Mouse (Mus musculus) heart, embryonic 15.5 days (tissue): ENCODE data around the gene 1700034J05Rik. TPM values are rescaled to one million over a fixed set of nuclear protein-coding genes. Genes with fewer than 3 reads are reported as not detected.

Experiments
- ATAC-seq: fragments of 200-750 bp; cut with Nextera tagmentation; replicated peaks from 2 replicates; pipeline ENCODE4 v1.8.0; 2017; ENCODE audit warnings: low read depth, moderate TSS enrichment; ENCODE audit not compliant: insufficient number of reproducible peaks, insufficient read depth, low FRiP score
- H3K27ac ChIP-seq: fragments of 300-500 bp; sonication (generic); 2 replicates; pipeline ENCODE4 v1.5.1; 2015; ENCODE audit warnings: mild to moderate bottlenecking, inconsistent platforms
- H3K27me3 ChIP-seq: fragments of 300-500 bp; sonication (generic); 2 replicates; pipeline ENCODE4 v1.6.1; 2015; ENCODE audit warnings: inconsistent platforms
- H3K36me3 ChIP-seq: fragments of 300-500 bp; sonication (generic); 2 replicates; pipeline ENCODE4 v1.6.1; 2015; ENCODE audit warnings: mild to moderate bottlenecking, inconsistent platforms
- H3K4me1 ChIP-seq: fragments of 300-500 bp; sonication (generic); replicated peaks from 2 replicates; pipeline ENCODE4 v1.6.1; 2015; ENCODE audit warnings: inconsistent platforms
- H3K4me2 ChIP-seq: fragments of 300-500 bp; sonication (generic); 2 replicates; pipeline ENCODE4 v1.6.1; 2015; ENCODE audit warnings: inconsistent platforms, mild to moderate bottlenecking, moderate library complexity
- H3K4me3 ChIP-seq: fragments of 300-500 bp; sonication (generic); 2 replicates; pipeline ENCODE4 v1.5.1; 2015; ENCODE audit warnings: mild to moderate bottlenecking, inconsistent platforms
- H3K9ac ChIP-seq: fragments of 300-500 bp; sonication (generic); 2 replicates; pipeline ENCODE4 v1.6.1; 2015; ENCODE audit warnings: mild to moderate bottlenecking, inconsistent platforms
- H3K9me3 ChIP-seq: fragments of 300-500 bp; sonication (generic); replicated peaks from 2 replicates; pipeline ENCODE4 v1.6.1; 2016; ENCODE audit warnings: inconsistent platforms
- WGBS: fragments of 180-500 bp; shearing (Covaris S2); methylation state at CpG from one replicate; pipeline ENCODE4 v1.1.7; 2015; ENCODE audit warnings: mixed read lengths; 5-methylcytosine and 5-hydroxymethylcytosine counted together
- polyA plus RNA-seq: library from polyadenylated mRNA; unstranded; fragments of >200 nt; fragmentation: Nextera tagmentation; extraction: Ambion mirVana; gene quantifications from 2 replicates; pipeline ENCODE4 v1.2.1, GENCODE M21; 2015

The 1700034J05Rik gene
- polyA plus RNA-seq, 1 experiment from 2014 or later: 0.10 TPM

DNA sequence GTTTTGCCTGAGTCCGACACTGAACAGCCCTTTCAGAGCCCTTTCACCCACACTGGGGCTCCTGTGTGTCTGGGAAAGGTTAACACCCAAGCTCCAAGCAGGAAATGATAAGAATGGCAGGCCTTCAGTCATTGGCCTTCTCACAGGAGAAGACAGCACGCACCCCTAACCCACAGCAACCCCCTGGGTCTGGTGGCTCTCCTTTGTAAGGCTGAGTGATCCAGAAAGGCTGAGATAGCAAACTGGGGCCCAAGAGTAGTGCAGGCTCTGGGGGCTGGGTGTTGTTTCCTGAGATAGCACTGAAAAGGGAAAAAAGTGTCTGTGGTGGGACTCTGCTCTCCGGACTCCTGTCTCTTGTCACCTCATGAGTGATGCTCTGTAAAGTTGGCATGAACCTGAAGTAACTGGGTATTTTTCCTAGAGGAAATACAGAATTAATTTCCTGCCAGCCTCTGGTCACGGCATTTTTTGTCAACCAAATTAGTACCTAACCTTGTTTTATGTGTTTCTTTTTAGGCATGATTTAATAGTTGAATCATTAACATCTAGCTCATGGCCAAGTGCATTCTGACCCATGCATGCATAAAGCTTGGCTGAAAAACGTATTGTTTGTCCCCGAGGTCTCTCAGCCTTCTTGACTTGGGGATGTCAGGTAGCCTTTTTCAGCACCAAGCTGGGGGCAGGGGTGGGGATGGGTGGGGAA, 7.7 kb downstream of the 1700034J05Rik start:
- Histone ChIP-seq H3K4me2 (no peak overlapping the region), H3K9me3 (no peaks in the 10 kb centered on the region), H3K4me1 (peaks cover 55% of the 10 kb centered on the region), H3K27ac (peak overlapping the region; percentile 25; the same call in 1 of the 2 replicates), H3K9ac (no peak overlapping the region), H3K4me3 (no peak overlapping the region), H3K27me3 (no peaks in the 10 kb centered on the region), H3K36me3 (no peaks in the 10 kb centered on the region)
- WGBS: 55% methylated on average over 6 of the region's 6 CpGs
- 0 out of 2 replicates have a peak, but pooled peaks have one; percentile 29 for ATAC-seq

DNA sequence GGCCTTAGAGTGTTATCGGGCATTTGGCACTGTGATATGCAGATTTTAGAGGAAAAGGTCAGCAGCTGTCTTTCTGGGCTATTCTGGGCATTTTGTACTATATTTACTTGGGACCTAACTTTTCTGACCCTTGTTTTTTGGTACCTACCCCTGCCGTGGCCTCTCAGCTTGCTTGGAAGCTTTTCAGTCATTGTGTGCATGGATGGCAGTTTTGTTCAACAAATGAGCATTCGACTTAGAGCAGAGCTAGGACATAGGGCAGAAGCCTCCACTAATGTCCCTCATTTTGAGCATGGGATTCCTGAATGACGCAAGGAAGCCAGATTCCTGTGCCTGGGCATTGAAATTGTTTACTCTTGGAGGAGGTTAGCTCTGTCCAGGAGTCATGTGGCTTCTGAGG, 9.4 kb downstream of the 1700034J05Rik start:
- H3K27me3 ChIP-seq: no peaks in the 10 kb centered on the region
- no peak overlapping the region for H3K9ac ChIP-seq
- H3K27ac ChIP-seq: peak overlapping the region; percentile 45
- no peak overlapping the region for H3K4me2 ChIP-seq
- H3K4me3 ChIP-seq: no peak overlapping the region
- WGBS: 45% methylated on average over 4 of the region's 4 CpGs
- H3K9me3 ChIP-seq: no peaks in the 10 kb centered on the region
- H3K36me3 ChIP-seq: no peaks in the 10 kb centered on the region
- peaks cover 51% of the 10 kb centered on the region for H3K4me1 ChIP-seq
- ATAC-seq: no peak

DNA sequence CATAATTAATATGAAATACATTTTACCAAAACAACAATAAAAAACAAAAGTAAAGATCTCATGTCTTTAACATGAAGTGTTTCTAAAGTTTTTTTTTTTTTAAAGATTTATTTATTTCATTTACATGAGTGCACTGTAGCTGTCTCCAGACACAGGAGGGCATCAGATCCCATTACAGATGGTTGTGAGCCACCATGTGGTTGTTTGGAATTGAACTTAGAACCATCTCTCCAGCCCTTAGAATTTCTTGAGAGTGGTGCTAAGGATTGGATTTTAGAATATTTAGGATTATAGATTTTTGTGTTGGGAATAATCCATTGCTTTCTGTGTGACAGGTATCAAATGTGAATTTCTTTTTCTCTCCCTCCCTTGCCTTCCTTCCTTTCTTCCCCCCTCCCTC, 10.2 kb downstream of the 1700034J05Rik start:
- ATAC-seq: no peak
- H3K4me1 ChIP-seq: peaks cover 51% of the 10 kb centered on the region
- H3K4me2 ChIP-seq: no peak overlapping the region
- H3K27me3 ChIP-seq: no peaks in the 10 kb centered on the region
- H3K4me3 ChIP-seq: no peak overlapping the region
- H3K27ac ChIP-seq: no peak overlapping the region
- H3K9ac ChIP-seq: no peak overlapping the region
- H3K9me3 ChIP-seq: no peaks in the 10 kb centered on the region
- H3K36me3 ChIP-seq: 0 out of 2 replicates have a peak, but pooled peaks cover 7% of the 10 kb centered on the region

DNA sequence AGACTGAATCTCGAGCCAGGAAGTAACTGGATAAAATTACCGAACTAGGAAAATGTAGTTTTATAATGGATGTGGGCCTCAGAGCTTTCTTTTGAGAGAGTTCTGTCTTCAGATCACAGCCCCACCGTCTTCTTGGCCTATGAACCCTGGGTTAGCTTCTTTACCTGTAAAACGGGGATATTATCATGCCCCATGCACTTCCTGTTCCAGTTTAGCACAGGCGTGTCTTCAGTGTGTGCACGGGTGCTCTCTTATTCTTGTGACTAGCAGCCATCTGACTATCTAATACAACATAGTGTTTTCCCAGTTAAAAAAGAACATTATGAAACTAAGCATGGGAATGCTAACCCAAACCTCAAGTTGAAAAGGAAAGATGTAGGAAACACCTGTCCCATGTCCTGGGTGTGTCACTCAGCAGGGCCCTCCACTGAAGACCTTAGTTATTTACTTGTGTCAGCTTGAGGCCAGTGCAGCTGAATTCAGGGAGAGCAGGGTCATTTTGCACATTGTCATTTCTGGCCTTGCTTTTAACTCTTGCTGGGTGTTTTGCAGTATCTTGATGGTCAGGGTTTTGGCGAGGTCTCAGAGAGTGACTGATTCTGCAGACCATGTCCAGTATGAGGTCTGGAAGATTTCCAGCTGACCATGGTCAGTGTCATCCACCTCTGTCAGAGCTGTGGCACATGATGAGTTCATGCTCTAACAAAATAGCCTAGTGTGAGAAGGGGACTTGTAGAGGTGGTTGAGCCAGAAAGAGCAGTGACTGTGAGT, 12.5 kb downstream of the 1700034J05Rik start:
- Histone ChIP-seq H3K36me3 (0 out of 2 replicates have a peak, but pooled peaks cover 7% of the 10 kb centered on the region), H3K4me3 (no peak overlapping the region), H3K27me3 (no peaks in the 10 kb centered on the region), H3K4me2 (no peak overlapping the region), H3K4me1 (peaks cover 39% of the 10 kb centered on the region), H3K27ac (no peak overlapping the region), H3K9ac (no peak overlapping the region), H3K9me3 (no peaks in the 10 kb centered on the region)
- 59% methylated on average over 7 of the region's 7 CpGs for WGBS
- ATAC-seq: no peak

DNA sequence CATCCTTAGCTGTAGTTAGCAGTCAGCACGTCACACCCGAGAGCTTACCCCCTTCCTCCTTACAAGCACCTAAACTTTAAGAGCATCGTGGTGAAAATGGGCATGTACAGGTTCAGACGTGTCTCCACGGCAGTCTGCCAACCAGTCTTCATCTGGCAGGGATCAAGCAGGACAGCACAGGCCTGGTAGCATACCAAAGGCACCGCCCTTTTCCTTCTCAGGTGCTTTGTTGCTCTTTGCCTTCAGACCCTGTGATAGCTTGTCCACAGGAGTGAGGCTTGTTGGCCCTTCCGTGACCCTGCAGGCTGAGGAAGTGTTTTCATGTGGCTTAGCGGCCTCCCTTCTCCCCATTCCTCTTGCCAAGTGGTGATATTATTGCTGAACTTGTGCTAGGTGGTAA, 15.2 kb downstream of the 1700034J05Rik start:
- Histone ChIP-seq H3K4me2 (no peak overlapping the region), H3K27me3 (no peaks in the 10 kb centered on the region), H3K4me3 (no peak overlapping the region), H3K36me3 (0 out of 2 replicates have a peak, but pooled peaks cover 7% of the 10 kb centered on the region), H3K4me1 (peaks cover 21% of the 10 kb centered on the region), H3K27ac (no peak overlapping the region), H3K9ac (no peak overlapping the region), H3K9me3 (no peaks in the 10 kb centered on the region)
- no peak; the same call in 1 of the 2 replicates for ATAC-seq
- WGBS: 72% methylated on average over 8 of the region's 8 CpGs

DNA sequence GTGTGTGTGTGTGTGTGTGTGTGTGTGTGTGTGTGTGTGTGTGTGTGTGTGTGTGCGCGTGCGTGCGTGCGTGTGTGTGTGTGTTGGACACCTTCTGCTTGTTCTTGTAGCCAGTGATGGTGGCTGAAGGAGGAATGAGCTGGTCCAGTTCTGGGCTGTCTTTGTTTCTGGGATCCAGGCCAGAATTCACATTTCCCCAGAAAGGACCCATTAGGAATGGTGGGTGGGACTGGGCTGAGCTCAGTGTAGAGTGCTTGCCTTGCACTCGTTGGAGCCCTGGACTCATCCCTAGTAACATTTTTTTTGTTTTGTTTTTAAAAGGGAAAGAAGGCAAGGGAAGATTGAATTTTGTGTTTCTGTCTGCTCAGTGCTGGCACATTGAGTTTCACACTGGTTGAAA, 18.3 kb downstream of the 1700034J05Rik start:
- 0 out of 2 replicates have a peak, but pooled peaks cover 7% of the 10 kb centered on the region for H3K36me3 ChIP-seq
- H3K4me3 ChIP-seq: no peak overlapping the region
- H3K27me3 ChIP-seq: no peaks in the 10 kb centered on the region
- H3K9ac ChIP-seq: no peak overlapping the region
- no peak overlapping the region for H3K27ac ChIP-seq
- H3K4me2 ChIP-seq: no peak overlapping the region
- no peaks in the 10 kb centered on the region for H3K9me3 ChIP-seq
- WGBS: 74% methylated on average over 6 of the region's 6 CpGs
- H3K4me1 ChIP-seq: peaks cover 11% of the 10 kb centered on the region
- ATAC-seq: peak; percentile 61; the same call in 1 of the 2 replicates

DNA sequence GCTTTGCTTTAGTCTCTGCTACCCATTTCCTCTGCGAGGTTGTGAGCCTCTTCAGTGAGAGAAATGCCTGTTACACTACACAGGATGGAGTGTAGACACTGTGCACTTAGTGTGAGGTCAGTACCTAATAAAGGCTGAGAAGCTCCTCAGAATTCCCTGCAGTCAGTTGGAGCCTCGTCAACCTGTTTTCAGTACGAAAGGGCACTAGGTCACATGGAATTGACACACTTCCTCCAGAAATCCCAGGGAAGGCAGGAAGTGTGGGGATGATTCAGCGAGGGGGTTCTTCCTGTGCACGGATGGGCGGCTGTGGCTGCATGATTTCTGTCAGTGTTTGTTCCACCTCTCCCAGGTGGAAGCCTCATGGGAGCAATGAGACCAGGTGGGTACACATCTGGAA, 21.1 kb downstream of the 1700034J05Rik start:
- peak overlapping the region; percentile 40; the same call in 1 of the 2 replicates for H3K27ac ChIP-seq
- H3K4me2 ChIP-seq: no peak overlapping the region
- ATAC-seq: peak; percentile 47
- H3K9ac ChIP-seq: no peak overlapping the region
- no peaks in the 10 kb centered on the region for H3K9me3 ChIP-seq
- H3K36me3 ChIP-seq: no peaks in the 10 kb centered on the region
- peaks cover 8% of the 10 kb centered on the region for H3K4me1 ChIP-seq
- WGBS: 54% methylated on average over 6 of the region's 6 CpGs
- H3K27me3 ChIP-seq: no peaks in the 10 kb centered on the region
- no peak overlapping the region for H3K4me3 ChIP-seq

DNA sequence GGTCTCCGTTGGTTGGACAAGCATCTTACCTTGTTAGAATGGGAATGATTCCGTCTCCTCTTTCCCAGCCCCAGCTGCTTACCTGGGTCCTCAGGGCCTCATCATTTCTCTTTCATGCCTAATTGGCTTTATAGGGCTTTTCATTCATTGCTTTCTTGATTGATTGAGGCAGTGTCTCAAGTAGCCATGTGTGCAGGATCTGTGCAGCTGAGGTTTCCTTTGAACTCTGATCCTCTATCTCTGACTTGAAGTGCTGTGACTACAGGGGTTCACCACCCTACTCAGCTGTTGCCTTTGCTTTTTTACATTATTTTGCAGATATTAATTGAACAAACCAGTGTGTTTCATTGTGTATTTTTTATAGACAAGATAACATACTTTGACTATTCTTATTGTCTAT, 25.2 kb downstream of the 1700034J05Rik start:
- Histone ChIP-seq H3K4me2 (no peak overlapping the region), H3K27ac (no peak overlapping the region), H3K27me3 (no peaks in the 10 kb centered on the region), H3K36me3 (no peaks in the 10 kb centered on the region), H3K9ac (no peak overlapping the region), H3K9me3 (no peaks in the 10 kb centered on the region), H3K4me3 (no peak overlapping the region), H3K4me1 (peaks cover 12% of the 10 kb centered on the region)
- no peak for ATAC-seq
- WGBS: 81% methylated on average over 2 of the region's 2 CpGs

DNA sequence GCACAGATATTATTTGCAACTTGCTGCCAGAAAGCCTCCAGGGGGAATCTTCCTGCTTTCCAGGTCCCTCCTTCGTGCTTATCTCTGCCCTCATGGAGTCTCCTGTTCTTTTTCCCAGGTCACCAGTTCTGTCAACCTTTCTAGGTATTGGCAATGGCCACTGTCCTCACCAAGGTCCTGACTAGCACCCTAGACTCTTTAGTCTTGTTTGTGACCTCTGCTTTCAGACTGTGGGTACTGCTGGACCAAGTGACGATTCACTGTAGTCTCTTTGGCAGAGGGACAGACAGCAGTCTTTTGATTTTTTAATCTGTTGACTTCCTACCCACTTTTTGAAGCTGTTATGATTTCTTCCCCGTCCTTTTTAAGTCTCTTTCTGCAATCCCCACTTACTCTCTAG, 26.1 kb downstream of the 1700034J05Rik start:
- Histone ChIP-seq H3K4me1 (peaks cover 10% of the 10 kb centered on the region), H3K9me3 (no peaks in the 10 kb centered on the region), H3K4me3 (no peak overlapping the region), H3K27me3 (no peaks in the 10 kb centered on the region), H3K27ac (peak overlapping the region; percentile 54), H3K36me3 (no peaks in the 10 kb centered on the region), H3K4me2 (no peak overlapping the region), H3K9ac (no peak overlapping the region)
- no peak for ATAC-seq
- 28% methylated on average over 3 of the region's 3 CpGs for WGBS

DNA sequence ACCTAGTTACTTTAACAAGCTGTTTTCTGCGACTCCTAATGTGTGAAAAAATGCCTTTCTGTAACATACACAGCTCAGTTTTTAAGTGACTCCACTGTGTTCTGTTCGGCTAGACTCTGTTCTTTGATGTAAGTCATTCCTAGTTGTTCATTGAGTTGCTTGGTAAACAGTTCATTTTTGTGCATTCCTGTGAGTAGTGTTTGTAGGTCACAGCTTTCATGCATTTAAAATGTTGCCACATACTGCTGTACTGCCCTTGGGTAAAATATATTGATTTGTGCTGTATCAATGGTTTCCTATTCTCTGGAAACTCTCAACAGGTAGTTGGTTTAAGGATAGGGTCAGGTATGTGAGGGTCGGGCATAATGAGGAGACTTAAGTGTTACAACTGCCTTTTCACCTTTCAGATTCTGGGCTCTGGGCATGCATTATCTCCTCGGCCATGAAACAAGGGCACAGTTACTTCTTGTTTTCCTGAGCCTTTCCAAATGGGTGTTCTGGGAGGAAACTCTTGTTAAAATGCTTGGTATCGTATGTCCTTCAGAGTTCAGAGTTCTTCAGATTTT, 27.7 kb downstream of the 1700034J05Rik start:
- Histone ChIP-seq H3K4me3 (no peak overlapping the region), H3K4me2 (no peak overlapping the region), H3K27ac (no peak overlapping the region), H3K27me3 (no peaks in the 10 kb centered on the region), H3K4me1 (peaks cover 10% of the 10 kb centered on the region), H3K36me3 (no peaks in the 10 kb centered on the region), H3K9me3 (no peaks in the 10 kb centered on the region), H3K9ac (no peak overlapping the region)
- no peak for ATAC-seq
- WGBS: 65% methylated on average over 5 of the region's 5 CpGs

DNA sequence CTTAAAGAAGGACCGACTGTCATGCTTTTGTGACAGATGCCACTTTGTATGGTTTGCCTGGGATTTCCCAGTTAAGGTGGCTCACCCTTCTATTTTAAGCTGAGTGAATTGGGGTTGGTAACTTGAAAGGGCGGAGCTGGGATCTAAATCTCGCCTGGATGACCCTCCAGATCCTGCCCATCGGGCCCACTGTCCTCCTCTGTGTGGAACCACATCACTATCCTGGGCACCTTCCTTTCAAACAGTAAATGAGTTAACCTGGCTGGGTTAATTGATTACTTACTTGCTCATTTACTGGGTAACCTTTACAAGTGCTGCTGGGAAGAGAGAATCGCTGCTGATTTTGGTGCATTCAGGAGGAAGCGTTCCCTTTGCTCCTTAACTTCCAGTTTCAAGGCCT, 35.9 kb downstream of the 1700034J05Rik start:
- no peaks in the 10 kb centered on the region for H3K36me3 ChIP-seq
- H3K4me2 ChIP-seq: no peak overlapping the region
- H3K9me3 ChIP-seq: no peaks in the 10 kb centered on the region
- peaks cover 28% of the 10 kb centered on the region for H3K4me1 ChIP-seq
- no peaks in the 10 kb centered on the region for H3K27me3 ChIP-seq
- 78% methylated on average over 6 of the region's 6 CpGs for WGBS
- H3K9ac ChIP-seq: no peak overlapping the region
- no peak overlapping the region for H3K4me3 ChIP-seq
- no peak for ATAC-seq
- H3K27ac ChIP-seq: no peak overlapping the region
